Mouse (Mus musculus): Measurements from ENCODE around the gene Map4. TPM values are rescaled to one million over a fixed set of nuclear protein-coding genes. Genes with fewer than 3 reads are reported as not detected.
A peak's percentile ranks its signal among the peaks of the same experiment; 100 is the strongest.
"Not testable (repeated sequence)": the region's sequence is repeated elsewhere in the genome, so short reads cannot be mapped to it uniquely, and the experiment has no call there.

Map4 gene
- polyA plus RNA-seq, 1 experiment from 2014 or later: 78.9 TPM

DNA sequence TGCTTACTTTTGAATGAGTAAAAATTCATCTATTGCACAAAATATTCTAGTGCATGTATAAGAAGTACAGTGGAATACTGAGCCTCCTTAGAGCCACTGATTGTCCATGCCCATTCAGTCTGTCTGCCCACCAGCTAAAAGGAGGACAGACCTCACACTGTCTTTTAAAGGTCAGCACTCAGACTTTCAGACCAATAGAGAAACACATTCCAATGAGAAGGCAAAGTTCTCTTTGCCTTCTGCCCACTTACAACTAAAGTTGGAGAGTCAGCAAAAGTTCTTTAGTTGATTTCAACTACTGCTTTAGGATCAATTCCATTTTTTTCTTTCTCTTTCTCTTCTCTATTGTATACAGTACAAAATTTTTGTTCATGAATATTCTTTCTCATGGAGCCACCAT lies 33.5 kb downstream of the Map4 start:
- no peak for ATAC-seq (ENCODE audit: low FRiP score)
- Histone ChIP-seq H3K9me3 (ENCODE audit: control insufficient read depth, low read length) (no peaks in the 10 kb centered on the region), H3K4me2 (replicated peaks; ENCODE audit: low read depth, low read length) (no peak overlapping the region), H3K27me3 (ENCODE audit: control insufficient read depth, insufficient read depth, low read length) (no peaks in the 10 kb centered on the region), H3K27ac (ENCODE audit: low read depth, low read length) (no peak overlapping the region), H3K4me3 (ENCODE audit: low read depth, low read length) (no peak overlapping the region), H3K4me1 (replicated peaks; ENCODE audit: control insufficient read depth, insufficient read depth, low read length) (no peaks in the 10 kb centered on the region), H3K36me3 (ENCODE audit: control insufficient read depth, insufficient read depth, low read length) (no peaks in the 10 kb centered on the region), H3K9ac (ENCODE audit: low read depth, low read length) (no peak overlapping the region)
- DNase-seq (ENCODE audit: low spot score): no peak

GRCm38 (mm10) chr9:109968351-109969116 lies 37.3 kb downstream of the Map4 start:
- 76% methylated on average over 4 of the region's 4 CpGs for WGBS
- Histone ChIP-seq H3K9ac (ENCODE audit: low read depth, low read length) (no peak overlapping the region), H3K36me3 (ENCODE audit: control insufficient read depth, insufficient read depth, low read length) (no peaks in the 10 kb centered on the region), H3K4me2 (replicated peaks; ENCODE audit: low read depth, low read length) (no peak overlapping the region), H3K9me3 (ENCODE audit: control insufficient read depth, low read length) (no peaks in the 10 kb centered on the region), H3K4me1 (replicated peaks; ENCODE audit: control insufficient read depth, insufficient read depth, low read length) (no peaks in the 10 kb centered on the region), H3K4me3 (ENCODE audit: low read depth, low read length) (no peak overlapping the region), H3K27ac (ENCODE audit: low read depth, low read length) (no peak overlapping the region), H3K27me3 (ENCODE audit: control insufficient read depth, insufficient read depth, low read length) (no peaks in the 10 kb centered on the region)
- ATAC-seq (ENCODE audit: low FRiP score) (no peak), DNase-seq (ENCODE audit: low spot score) (no peak)

GRCm38 (mm10) chr9:109969181-109969580 lies 37.9 kb downstream of the Map4 start:
- 85% methylated on average over 3 of the region's 3 CpGs for WGBS
- DNase-seq (ENCODE audit: low spot score) (no peak), ATAC-seq (ENCODE audit: low FRiP score) (no peak)
- H3K36me3 ChIP-seq (ENCODE audit: control insufficient read depth, insufficient read depth, low read length): no peaks in the 10 kb centered on the region
- no peak overlapping the region for H3K4me3 ChIP-seq (ENCODE audit: low read depth, low read length)
- no peaks in the 10 kb centered on the region for H3K27me3 ChIP-seq (ENCODE audit: control insufficient read depth, insufficient read depth, low read length)
- no peak overlapping the region for H3K27ac ChIP-seq (ENCODE audit: low read depth, low read length)
- no peak overlapping the region for H3K4me2 ChIP-seq (replicated peaks; ENCODE audit: low read depth, low read length)
- H3K4me1 ChIP-seq (replicated peaks; ENCODE audit: control insufficient read depth, insufficient read depth, low read length): no peaks in the 10 kb centered on the region
- H3K9ac ChIP-seq (ENCODE audit: low read depth, low read length): no peak overlapping the region
- no peaks in the 10 kb centered on the region for H3K9me3 ChIP-seq (ENCODE audit: control insufficient read depth, low read length)

- Histone ChIP-seq H3K4me3 (ENCODE audit: low read depth, low read length) (no peak overlapping the region), H3K27ac (ENCODE audit: low read depth, low read length) (no peak overlapping the region), H3K36me3 (ENCODE audit: control insufficient read depth, insufficient read depth, low read length) (no peaks in the 10 kb centered on the region), H3K9me3 (ENCODE audit: control insufficient read depth, low read length) (no peaks in the 10 kb centered on the region), H3K4me1 (replicated peaks; ENCODE audit: control insufficient read depth, insufficient read depth, low read length) (no peaks in the 10 kb centered on the region), H3K9ac (ENCODE audit: low read depth, low read length) (no peak overlapping the region), H3K27me3 (ENCODE audit: control insufficient read depth, insufficient read depth, low read length) (no peaks in the 10 kb centered on the region), H3K4me2 (replicated peaks; ENCODE audit: low read depth, low read length) (no peak overlapping the region)
- WGBS: 93% methylated on average over 4 of the region's 4 CpGs
- no peak for DNase-seq (ENCODE audit: low spot score)
- ATAC-seq (ENCODE audit: low FRiP score): no peak
These were observed 38.6 kb downstream of the Map4 start for GRCm38 (mm10) chr9:109969792-109970336.

- not testable (repeated sequence) for ATAC-seq (ENCODE audit: low FRiP score); H3K27ac ChIP-seq (ENCODE audit: low read depth, low read length); H3K4me1 ChIP-seq (replicated peaks; ENCODE audit: control insufficient read depth, insufficient read depth, low read length); H3K4me2 ChIP-seq (replicated peaks; ENCODE audit: low read depth, low read length); H3K9me3 ChIP-seq (ENCODE audit: control insufficient read depth, low read length); DNase-seq (ENCODE audit: low spot score); H3K9ac ChIP-seq (ENCODE audit: low read depth, low read length); H3K27me3 ChIP-seq (ENCODE audit: control insufficient read depth, insufficient read depth, low read length); H3K36me3 ChIP-seq (ENCODE audit: control insufficient read depth, insufficient read depth, low read length); H3K4me3 ChIP-seq (ENCODE audit: low read depth, low read length)
- 96% methylated on average over 5 of the region's 5 CpGs for WGBS
These were observed 40.5 kb downstream of the Map4 start for GRCm38 (mm10) chr9:109971711-109972110.

DNA sequence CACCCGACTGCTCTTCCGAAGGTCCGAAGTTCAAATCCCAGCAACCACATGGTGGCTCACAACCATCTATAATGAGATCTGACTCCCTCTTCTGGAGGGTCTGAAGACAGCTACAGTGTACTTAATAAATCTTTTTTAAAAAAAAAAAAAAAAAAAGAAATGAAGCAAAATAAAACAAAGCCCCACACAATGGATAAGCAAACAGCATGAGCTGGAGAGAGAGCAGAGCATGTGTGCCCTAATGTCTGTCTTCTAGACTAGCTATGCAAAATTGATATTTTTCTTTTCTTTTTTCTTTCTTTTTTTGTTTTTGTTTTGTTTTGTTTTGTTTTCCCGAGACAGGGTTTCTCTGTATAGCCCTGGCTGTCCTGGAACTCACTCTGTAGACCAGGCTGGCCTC lies 49.0 kb downstream of the Map4 start:
- not testable (repeated sequence) for H3K9me3 ChIP-seq (ENCODE audit: control insufficient read depth, low read length); H3K4me1 ChIP-seq (replicated peaks; ENCODE audit: control insufficient read depth, insufficient read depth, low read length); H3K4me2 ChIP-seq (replicated peaks; ENCODE audit: low read depth, low read length); H3K36me3 ChIP-seq (ENCODE audit: control insufficient read depth, insufficient read depth, low read length); ATAC-seq (ENCODE audit: low FRiP score); H3K9ac ChIP-seq (ENCODE audit: low read depth, low read length); H3K27ac ChIP-seq (ENCODE audit: low read depth, low read length); H3K4me3 ChIP-seq (ENCODE audit: low read depth, low read length); H3K27me3 ChIP-seq (ENCODE audit: control insufficient read depth, insufficient read depth, low read length); DNase-seq (ENCODE audit: low spot score)
- WGBS: 93% methylated on average over 4 of the region's 4 CpGs

DNA sequence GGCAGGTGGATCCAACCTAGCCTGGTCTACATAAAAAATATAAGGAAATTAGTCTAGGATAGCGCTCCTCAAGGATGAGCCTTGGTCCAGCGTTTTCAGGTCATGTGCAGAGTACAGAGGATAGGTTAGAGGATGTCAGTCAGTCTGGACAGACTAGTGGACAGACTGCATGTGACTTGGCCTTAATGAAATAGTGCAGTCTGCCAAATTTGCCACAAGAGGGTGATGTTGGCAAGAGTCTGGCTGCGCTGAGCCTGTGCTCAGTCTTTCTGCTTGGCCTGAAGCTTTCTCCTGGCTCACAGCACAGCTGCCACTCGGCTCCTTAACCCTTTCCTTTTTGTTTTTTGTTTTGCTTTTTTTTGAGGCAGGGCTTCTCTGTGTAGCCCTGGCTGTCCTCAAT lies 54.2 kb downstream of the Map4 start:
- Histone ChIP-seq H3K4me3 (ENCODE audit: low read depth, low read length) (no peak overlapping the region), H3K36me3 (ENCODE audit: control insufficient read depth, insufficient read depth, low read length) (no peaks in the 10 kb centered on the region), H3K27me3 (ENCODE audit: control insufficient read depth, insufficient read depth, low read length) (no peaks in the 10 kb centered on the region), H3K9ac (ENCODE audit: low read depth, low read length) (no peak overlapping the region), H3K9me3 (ENCODE audit: control insufficient read depth, low read length) (no peaks in the 10 kb centered on the region), H3K27ac (ENCODE audit: low read depth, low read length) (no peak overlapping the region), H3K4me1 (replicated peaks; ENCODE audit: control insufficient read depth, insufficient read depth, low read length) (no peaks in the 10 kb centered on the region), H3K4me2 (replicated peaks; ENCODE audit: low read depth, low read length) (no peak overlapping the region)
- 26% methylated on average over 4 of the region's 4 CpGs for WGBS
- peak; percentile 76 for DNase-seq (ENCODE audit: low spot score)
- peak; percentile 76 for ATAC-seq (ENCODE audit: low FRiP score)

- H3K27ac ChIP-seq (ENCODE audit: low read depth, low read length): no peak overlapping the region
- H3K27me3 ChIP-seq (ENCODE audit: control insufficient read depth, insufficient read depth, low read length): no peaks in the 10 kb centered on the region
- no peaks in the 10 kb centered on the region for H3K36me3 ChIP-seq (ENCODE audit: control insufficient read depth, insufficient read depth, low read length)
- H3K4me3 ChIP-seq (ENCODE audit: low read depth, low read length): no peak overlapping the region
- H3K4me1 ChIP-seq (replicated peaks; ENCODE audit: control insufficient read depth, insufficient read depth, low read length): no peaks in the 10 kb centered on the region
- no peaks in the 10 kb centered on the region for H3K9me3 ChIP-seq (ENCODE audit: control insufficient read depth, low read length)
- 97% methylated on average over 1 of the region's 1 CpGs for WGBS
- H3K9ac ChIP-seq (ENCODE audit: low read depth, low read length): no peak overlapping the region
- ATAC-seq (ENCODE audit: low FRiP score): no peak
- DNase-seq (ENCODE audit: low spot score): no peak
- H3K4me2 ChIP-seq (replicated peaks; ENCODE audit: low read depth, low read length): no peak overlapping the region
These were observed 57.8 kb downstream of the Map4 start for GRCm38 (mm10) chr9:109989084-109989483.

DNA sequence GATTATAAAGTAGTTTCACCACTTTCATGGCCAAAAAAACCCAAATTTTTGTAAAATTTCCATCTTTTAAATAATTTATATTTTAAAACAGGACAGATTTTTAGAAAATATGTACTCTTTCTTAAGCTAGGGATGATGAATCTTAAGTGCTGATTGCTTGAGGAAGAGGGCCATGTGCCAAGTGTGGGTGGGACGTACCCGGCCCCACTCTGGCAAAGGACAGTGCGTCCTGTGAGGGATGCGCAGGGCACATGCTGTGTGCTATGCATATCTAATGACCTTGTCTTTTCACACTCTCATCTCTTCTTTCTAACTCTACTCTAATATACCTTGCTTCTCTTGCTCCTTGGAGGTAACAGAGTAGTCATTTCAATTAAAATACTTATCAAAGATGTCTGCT lies 66.2 kb downstream of the Map4 start:
- Histone ChIP-seq H3K9me3 (ENCODE audit: control insufficient read depth, low read length) (no peaks in the 10 kb centered on the region), H3K4me2 (replicated peaks; ENCODE audit: low read depth, low read length) (no peak overlapping the region), H3K9ac (ENCODE audit: low read depth, low read length) (no peak overlapping the region), H3K4me3 (ENCODE audit: low read depth, low read length) (no peak overlapping the region), H3K36me3 (ENCODE audit: control insufficient read depth, insufficient read depth, low read length) (no peaks in the 10 kb centered on the region), H3K27me3 (ENCODE audit: control insufficient read depth, insufficient read depth, low read length) (no peaks in the 10 kb centered on the region), H3K27ac (ENCODE audit: low read depth, low read length) (no peak overlapping the region), H3K4me1 (replicated peaks; ENCODE audit: control insufficient read depth, insufficient read depth, low read length) (no peaks in the 10 kb centered on the region)
- 81% methylated on average over 4 of the region's 4 CpGs for WGBS
- no peak for ATAC-seq (ENCODE audit: low FRiP score)
- DNase-seq (ENCODE audit: low spot score): no peak
